Mouse (Mus musculus) adrenal gland, adult 8-10 months (tissue): ENCODE results near the gene Fbxw4. TPM values are rescaled to one million over a fixed set of nuclear protein-coding genes. Genes with fewer than 3 reads are reported as not detected.
A peak's percentile ranks its signal among the peaks of the same experiment; 100 is the strongest.
"Not testable (repeated sequence)": the region's sequence is repeated elsewhere in the genome, so short reads cannot be mapped to it uniquely, and the experiment has no call there.

Experiments used
- DNase-seq: peaks from one replicate; pipeline ENCODE4 v3.0.0; 2022
- total RNA-seq, 4 experiments: library from RNA; stranded (reverse); gene quantifications; 2 replicates each; pipeline ENCODE4 v1.2.4; 2022

The Fbxw4 gene
- total RNA-seq, 4 experiments from 2014 or later, result 25.6 to 36.1 (median 30.8) TPM

GRCm38 (mm10) chr19:45577141-45577750 is 82.9 kb downstream of the Fbxw4 start:
- DNase-seq, result no peak

GRCm38 (mm10) chr19:45575632-45576001 is 84.5 kb downstream of the Fbxw4 start:
- no peak for DNase-seq

- DNase-seq, result no peak
Measured at GRCm38 (mm10) chr19:45574941-45575631, 85.0 kb downstream of the Fbxw4 start.

GRCm38 (mm10) chr19:45574339-45574898 is 85.7 kb downstream of the Fbxw4 start:
- no peak for DNase-seq

GRCm38 (mm10) chr19:45573861-45574267 is 86.2 kb downstream of the Fbxw4 start:
- DNase-seq, result peak; percentile 48

- no peak for DNase-seq
Measured at GRCm38 (mm10) chr19:45573033-45573432, 87.1 kb downstream of the Fbxw4 start.

GRCm38 (mm10) chr19:45567367-45567766 is 92.7 kb downstream of the Fbxw4 start:
- no peak for DNase-seq

GRCm38 (mm10) chr19:45565925-45566715 is 94.0 kb downstream of the Fbxw4 start:
- DNase-seq, result no peak

GRCm38 (mm10) chr19:45560153-45560890 is 99.8 kb downstream of the Fbxw4 start, which contains the start of the genes Poll and Gm17018:
Gene Poll, minus strand, starts transcription at chr19:45560531.
Gene Gm17018, plus strand, starts transcription at chr19:45560615.
- peak; percentile 80 for DNase-seq

- DNase-seq, result no peak
Measured at GRCm38 (mm10) chr19:45554136-45554535, 106.0 kb downstream of the Fbxw4 start.

- no peak for DNase-seq
Measured at GRCm38 (mm10) chr19:45552187-45552586, 107.9 kb downstream of the Fbxw4 start.

- no peak for DNase-seq
Measured at GRCm38 (mm10) chr19:45549948-45550347, 110.2 kb downstream of the Fbxw4 start.

- DNase-seq, result no peak
Measured at GRCm38 (mm10) chr19:45549128-45549915, 110.8 kb downstream of the Fbxw4 start.

GRCm38 (mm10) chr19:45548196-45548595 is 111.9 kb downstream of the Fbxw4 start:
- not testable (repeated sequence) for DNase-seq

GRCm38 (mm10) chr19:45544925-45545321 is 115.2 kb downstream of the Fbxw4 start:
- DNase-seq, result peak; percentile 74

GRCm38 (mm10) chr19:45544152-45544924 is 115.8 kb downstream of the Fbxw4 start:
- DNase-seq, result peak; percentile 44

GRCm38 (mm10) chr19:45542061-45542460 is 118.1 kb downstream of the Fbxw4 start:
- no peak for DNase-seq

- DNase-seq, result peak; percentile 57
Measured at GRCm38 (mm10) chr19:45541409-45542041, 118.6 kb downstream of the Fbxw4 start.

GRCm38 (mm10) chr19:45540657-45541408 is 119.3 kb downstream of the Fbxw4 start:
- no peak for DNase-seq
